Mouse (Mus musculus) kidney, adult 18-20 months (tissue): Measurements from ENCODE around the gene Rnf39.
A peak's percentile ranks its signal among the peaks of the same experiment; 100 is the strongest.

Experiments
- DNase-seq: peaks from one replicate; pipeline ENCODE4 v3.0.0; 2021

Gene Rnf39

GRCm38 (mm10) chr17:36942391-36942790 lies 327 bp upstream of the Rnf39 start:
- DNase-seq: peak; percentile 54

GRCm38 (mm10) chr17:36943691-36944090 lies 973 bp downstream of the Rnf39 start:
- no peak for DNase-seq

GRCm38 (mm10) chr17:36944121-36944775 lies 1.5 kb downstream of the Rnf39 start:
- no peak for DNase-seq

- DNase-seq: peak; percentile 68
Observed at GRCm38 (mm10) chr17:36947051-36947819, 4.5 kb downstream of the Rnf39 start.

GRCm38 (mm10) chr17:36948286-36948685 lies 5.6 kb downstream of the Rnf39 start:
- DNase-seq: no peak

DNA sequence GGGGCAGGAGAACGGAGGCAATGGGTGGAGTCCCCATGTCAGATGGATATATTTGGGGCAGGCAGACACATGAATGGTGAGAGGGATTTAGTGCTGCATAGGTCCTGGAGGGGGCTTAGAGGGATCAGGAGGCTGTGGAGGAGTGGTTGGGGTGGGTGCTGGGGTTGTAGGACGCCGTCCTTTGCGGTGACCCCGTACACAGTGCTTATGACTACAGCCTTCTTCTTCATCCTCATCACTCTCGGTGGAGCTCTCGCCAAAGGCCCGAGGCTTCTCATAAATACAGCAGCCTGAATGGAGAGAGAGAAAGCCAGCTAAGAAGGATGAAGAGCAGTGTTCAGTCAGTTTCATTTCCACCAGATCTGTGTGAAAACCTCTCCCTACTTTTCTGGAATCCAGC lies 6.5 kb downstream of the Rnf39 start:
- no peak for DNase-seq

- peak; percentile 94 for DNase-seq
Observed at GRCm38 (mm10) chr17:36950981-36951947, 8.5 kb downstream of the Rnf39 start, which contains the start of gene Ppp1r11. Gene Ppp1r11 (minus strand): TSS chr17:36951741.

DNA sequence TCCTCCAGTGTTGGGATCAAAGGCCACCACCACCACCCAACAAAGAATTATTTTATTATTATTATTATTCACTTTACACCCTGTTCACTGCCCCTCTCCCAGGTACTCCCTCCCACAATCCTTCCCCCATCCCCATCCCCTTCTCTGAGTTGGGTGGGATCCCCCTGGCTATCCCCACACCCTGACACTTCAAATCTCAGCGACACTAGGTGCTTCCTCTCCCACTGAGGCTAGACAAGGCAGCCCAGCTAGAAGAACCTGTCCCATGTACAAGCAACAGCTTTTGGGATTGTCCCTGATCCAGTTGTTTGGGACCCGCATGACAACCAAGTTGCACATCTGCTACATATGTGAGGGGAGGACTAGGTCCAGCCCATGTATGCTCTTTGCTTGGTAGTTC lies 9.9 kb downstream of the Rnf39 start:
- DNase-seq: no peak

DNA sequence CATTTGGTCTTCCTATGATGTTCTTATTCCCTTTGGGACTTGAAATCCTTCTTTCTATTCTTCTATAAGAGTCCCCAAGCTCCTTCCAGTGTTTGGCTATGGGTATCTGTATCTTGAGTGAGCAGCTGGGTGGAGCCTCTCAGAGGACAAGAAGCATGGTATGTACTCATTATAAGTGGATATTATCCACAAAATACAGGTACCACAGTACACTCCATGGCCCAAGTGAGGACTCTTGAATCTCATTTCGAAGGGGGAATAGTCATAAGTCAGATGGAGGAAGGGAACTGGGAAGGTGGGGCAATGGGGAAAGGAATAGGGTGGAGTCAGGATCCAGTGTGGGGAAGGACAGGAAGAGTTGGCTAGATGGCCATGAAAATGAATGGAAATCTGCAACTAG lies 10.3 kb downstream of the Rnf39 start:
- DNase-seq: no peak

DNA sequence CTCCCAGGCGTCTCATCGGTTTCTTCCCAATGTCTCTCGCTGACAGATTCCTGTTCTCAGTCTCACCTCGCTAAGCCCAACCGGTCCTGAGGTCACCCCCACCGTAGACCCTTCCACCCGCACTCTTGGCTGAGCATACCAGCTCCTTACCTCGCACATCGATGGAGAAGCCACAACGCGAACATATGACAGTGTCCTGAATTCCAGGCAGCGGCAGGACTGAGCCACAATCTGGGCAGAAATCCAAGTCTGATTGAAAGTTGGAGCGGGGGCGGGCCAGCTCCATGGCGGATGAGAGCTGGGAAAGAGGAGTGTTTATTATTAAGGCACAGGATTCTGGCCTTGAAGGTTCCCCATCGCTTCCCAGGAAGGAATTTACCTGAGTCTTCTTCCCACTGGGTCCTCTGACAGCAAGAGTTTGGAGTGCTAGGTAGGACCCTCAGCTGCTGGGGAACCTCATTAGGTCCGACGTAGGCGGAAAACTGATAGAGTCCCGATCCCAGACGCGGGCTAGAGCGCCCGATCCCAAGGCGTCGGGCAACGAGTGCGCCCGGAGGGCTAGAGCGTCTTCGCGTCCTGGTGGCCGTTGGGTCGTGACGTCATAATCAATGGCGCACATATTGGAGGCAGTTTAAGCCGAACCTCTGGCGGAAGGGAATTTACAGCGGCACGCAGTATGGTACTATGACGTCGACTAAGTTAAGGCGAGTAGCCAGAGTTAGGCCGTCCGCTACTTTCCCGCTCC lies 15.5 kb downstream of the Rnf39 start, which contains the start of the genes Znrd1 and Znrd1as:
Znrd1 (minus strand) TSS at position 561 of the 745 bp plus-strand sequence.
Znrd1as (plus strand) TSS at position 594 of the 745 bp plus-strand sequence.
- DNase-seq: peak; percentile 93

DNA sequence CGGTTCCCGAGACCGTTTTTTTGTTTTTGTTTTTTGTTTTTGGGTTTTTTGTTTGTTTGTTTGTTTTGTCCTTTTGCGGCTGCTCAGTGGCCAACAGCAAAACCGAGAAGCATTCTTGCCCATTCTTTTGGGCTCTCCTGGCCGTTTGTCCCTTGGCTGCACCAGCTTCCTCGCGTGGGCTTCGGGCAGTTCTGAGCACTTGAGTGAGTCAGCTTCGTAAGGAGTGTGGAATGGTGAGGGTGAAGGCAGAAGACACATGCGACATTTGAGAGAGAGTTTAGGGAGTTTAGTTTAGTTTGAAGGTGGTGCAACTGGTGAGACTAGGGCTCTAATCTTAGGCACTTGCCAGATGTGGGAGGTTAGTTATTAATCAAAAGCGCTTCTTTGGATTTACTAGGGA lies 16.2 kb downstream of the Rnf39 start:
- DNase-seq: no peak

DNA sequence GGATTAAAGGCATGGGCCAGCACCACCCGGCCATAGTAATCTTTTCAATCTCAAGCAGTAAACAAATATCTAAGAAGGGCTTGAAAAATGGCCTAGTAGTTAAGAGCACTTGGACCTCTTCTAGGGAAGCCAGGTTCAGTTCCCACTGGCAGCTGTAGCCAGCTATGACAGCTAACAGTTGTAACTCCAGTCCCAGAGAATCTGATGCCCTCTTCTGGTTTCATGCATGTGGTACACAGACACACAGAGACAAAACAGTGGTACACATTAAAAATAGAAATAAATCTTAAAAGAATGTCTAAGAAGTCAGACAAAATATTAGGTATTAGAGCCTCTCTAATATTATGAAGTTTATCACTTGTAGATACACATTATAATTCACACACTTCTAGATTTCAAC lies 18.4 kb downstream of the Rnf39 start:
- DNase-seq: no peak

DNA sequence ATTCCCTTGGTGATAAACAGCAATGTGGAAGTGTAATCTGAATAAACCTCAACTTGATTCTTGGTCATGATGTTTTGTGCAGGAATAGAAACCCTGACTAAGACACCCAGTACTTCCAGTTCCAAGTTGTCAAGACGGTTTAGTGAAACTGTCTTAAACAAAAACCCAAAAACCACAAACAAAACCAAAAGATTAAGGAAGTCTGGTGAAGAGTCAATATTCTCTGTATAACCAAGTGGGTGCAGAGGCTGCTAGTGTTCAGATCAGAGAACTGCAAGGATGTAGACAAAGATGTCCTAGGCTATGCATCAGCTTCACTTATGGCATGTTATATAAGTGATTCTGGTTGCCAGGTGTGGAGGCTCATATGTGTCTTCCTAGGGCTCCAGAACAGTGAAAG lies 24.2 kb downstream of the Rnf39 start:
- no peak for DNase-seq

GRCm38 (mm10) chr17:36970316-36970890 lies 27.7 kb downstream of the Rnf39 start:
- DNase-seq: no peak

GRCm38 (mm10) chr17:36971172-36971850 lies 28.6 kb downstream of the Rnf39 start:
- DNase-seq: no peak

DNA sequence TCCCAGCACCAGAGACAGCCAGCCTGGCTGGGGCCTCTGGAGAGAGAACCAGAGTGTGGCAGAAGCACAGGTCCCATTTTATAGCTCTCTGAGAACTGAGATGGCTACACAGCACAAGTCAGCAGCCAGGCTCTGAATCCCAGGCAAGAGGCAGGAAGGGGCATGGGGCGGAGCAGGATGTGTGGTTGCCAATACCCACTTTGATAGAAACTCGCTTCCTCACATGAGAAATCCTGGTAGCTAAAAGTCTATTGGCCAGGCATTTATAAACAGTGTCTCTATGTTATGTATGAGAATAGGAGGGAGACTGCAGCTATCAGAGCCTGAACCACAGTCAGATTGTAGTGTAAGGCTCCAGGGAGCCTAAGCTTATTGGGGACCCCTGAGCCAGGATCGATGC lies 30.1 kb downstream of the Rnf39 start:
- no peak for DNase-seq

DNA sequence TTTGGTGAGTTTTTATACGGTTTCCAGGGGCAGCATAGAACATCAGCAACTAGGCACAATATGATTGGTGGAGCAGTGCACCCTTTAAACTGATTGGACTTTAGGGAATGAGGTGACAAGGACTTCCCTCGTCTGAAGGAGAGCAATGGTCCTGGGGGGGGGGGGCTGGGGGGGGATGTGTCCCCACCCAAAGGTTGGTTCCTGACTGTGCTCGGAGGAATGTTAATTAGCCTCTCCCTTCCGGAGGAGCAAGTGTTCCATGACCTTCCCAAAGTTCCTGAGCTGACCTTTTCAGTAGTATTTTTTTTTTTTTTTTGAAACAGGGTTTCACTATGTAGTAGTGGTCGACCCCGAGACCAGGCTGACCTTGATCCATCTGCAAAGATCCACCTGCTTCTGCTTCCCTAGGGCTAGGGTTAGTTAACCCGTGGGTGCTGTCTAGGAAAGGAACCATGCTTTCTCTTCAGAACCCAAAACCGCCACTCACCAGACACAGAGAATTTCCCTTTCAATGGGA lies 30.6 kb downstream of the Rnf39 start:
- DNase-seq: no peak

GRCm38 (mm10) chr17:36981221-36981813 lies 38.6 kb downstream of the Rnf39 start, which contains the start of gene 2410137M14Rik:
Gene 2410137M14Rik (minus strand): TSS chr17:36981237.
- no peak for DNase-seq

DNA sequence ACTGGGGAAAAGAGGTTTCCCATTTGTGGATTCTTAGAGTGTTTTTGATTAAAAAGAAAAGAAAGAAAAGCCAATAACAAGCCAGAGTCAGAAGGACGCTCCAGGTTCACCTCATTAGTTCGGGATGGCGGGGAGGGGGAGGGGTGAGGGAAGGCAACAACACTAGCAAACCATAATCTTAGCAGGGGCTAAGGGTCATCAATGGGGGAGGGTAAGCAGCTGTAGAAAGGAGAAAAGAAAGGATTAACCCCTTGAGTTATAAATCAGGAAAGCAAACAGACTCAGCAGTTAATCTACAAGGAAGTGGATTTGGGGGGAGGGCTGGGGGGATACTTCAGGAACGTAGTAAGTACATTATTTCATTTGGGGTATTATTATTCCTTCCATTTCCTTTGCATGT lies 39.1 kb downstream of the Rnf39 start:
- no peak for DNase-seq
